Mouse (Mus musculus) midbrain, postnatal 0 days (tissue): ENCODE measurements around the gene Grwd1. TPM values are rescaled to one million over a fixed set of nuclear protein-coding genes. Genes with fewer than 3 reads are reported as not detected.
"Not testable (repeated sequence)": the region's sequence is repeated elsewhere in the genome, so short reads cannot be mapped to it uniquely, and the experiment has no call there.

Experiments
- ATAC-seq: fragments of 200-750 bp; cut with Nextera tagmentation; 2 replicates; pipeline ENCODE4 v1.8.0; 2017; ENCODE audit warnings: moderate number of reproducible peaks, mild to moderate bottlenecking, moderate TSS enrichment, moderate library complexity; ENCODE audit not compliant: low FRiP score
- DNase-seq: peaks from one replicate; pipeline ENCODE4 v3.0.0-alpha.2; 2015; ENCODE audit warnings: low spot score
- H3K27ac ChIP-seq: fragments of 300-500 bp; sonication (generic); 2 replicates; pipeline ENCODE4 v1.5.1; 2014; ENCODE audit warnings: low read depth, mild to moderate bottlenecking, low read length, mixed read lengths
- H3K27me3 ChIP-seq: fragments of 300-500 bp; sonication (generic); 2 replicates; pipeline ENCODE4 v1.6.1; 2014; ENCODE audit warnings: low read length, control low read depth, mixed read lengths; ENCODE audit not compliant: insufficient read depth
- H3K36me3 ChIP-seq: fragments of 300-500 bp; sonication (generic); 2 replicates; pipeline ENCODE4 v1.6.1; 2014; ENCODE audit warnings: low read length, control low read depth, mixed read lengths; ENCODE audit not compliant: insufficient read depth
- H3K4me1 ChIP-seq: fragments of 300-500 bp; sonication (generic); 2 replicates; pipeline ENCODE4 v1.6.1; 2014; ENCODE audit warnings: mild to moderate bottlenecking, control low read depth, antibody characterized with exemption, low read length, mixed read lengths; ENCODE audit not compliant: insufficient read depth
- H3K4me2 ChIP-seq: fragments of 300-500 bp; sonication (generic); 2 replicates; pipeline ENCODE4 v1.6.1; 2014; ENCODE audit warnings: low read depth, mild to moderate bottlenecking, low read length, mixed read lengths; ENCODE audit not compliant: poor library complexity, severe bottlenecking
- H3K4me3 ChIP-seq: fragments of 300-500 bp; sonication (generic); 2 replicates; pipeline ENCODE4 v1.5.1; 2014; ENCODE audit warnings: low read depth, mild to moderate bottlenecking, low read length, moderate library complexity
- H3K9ac ChIP-seq: fragments of 300-500 bp; sonication (generic); replicated peaks from 2 replicates; pipeline ENCODE4 v1.6.1; 2014; ENCODE audit warnings: mild to moderate bottlenecking, low read length, moderate library complexity, mixed read lengths; ENCODE audit not compliant: poor library complexity, severe bottlenecking
- H3K9me3 ChIP-seq: fragments of 300-500 bp; sonication (generic); 2 replicates; pipeline ENCODE4 v1.6.1; 2016; ENCODE audit warnings: low read length, control low read depth
- CTCF ChIP-seq: IDR thresholded peaks from 2 replicates; pipeline ENCODE4 v1.5.1; 2016; ENCODE audit warnings: antibody characterized with exemption, mild to moderate bottlenecking
- WGBS: fragments of 180-500 bp; shearing (Covaris S2); extraction: QIAGEN DNeasy Blood & Tissue Kit; methylation state at CpG from one replicate; pipeline ENCODE4 v1.1.7; 2014; 5-methylcytosine and 5-hydroxymethylcytosine counted together
- polyA plus RNA-seq: library from polyadenylated mRNA; unstranded; fragments of >200 nt; fragmentation: Nextera tagmentation; extraction: Ambion mirVana; gene quantifications from 2 replicates; pipeline ENCODE4 v1.2.1, GENCODE M21; 2015
- total RNA-seq: library from RNA; depleted of rRNA; stranded (reverse); fragments of >200 nt; gene quantifications from 2 replicates; pipeline ENCODE4 v1.2.3, GENCODE M21; 2014; rRNA removed

The Grwd1 gene
- total RNA-seq (31.3 and 34.2 TPM in 2 replicates), polyA plus RNA-seq (48.7 and 52.9 TPM in 2 replicates)

DNA sequence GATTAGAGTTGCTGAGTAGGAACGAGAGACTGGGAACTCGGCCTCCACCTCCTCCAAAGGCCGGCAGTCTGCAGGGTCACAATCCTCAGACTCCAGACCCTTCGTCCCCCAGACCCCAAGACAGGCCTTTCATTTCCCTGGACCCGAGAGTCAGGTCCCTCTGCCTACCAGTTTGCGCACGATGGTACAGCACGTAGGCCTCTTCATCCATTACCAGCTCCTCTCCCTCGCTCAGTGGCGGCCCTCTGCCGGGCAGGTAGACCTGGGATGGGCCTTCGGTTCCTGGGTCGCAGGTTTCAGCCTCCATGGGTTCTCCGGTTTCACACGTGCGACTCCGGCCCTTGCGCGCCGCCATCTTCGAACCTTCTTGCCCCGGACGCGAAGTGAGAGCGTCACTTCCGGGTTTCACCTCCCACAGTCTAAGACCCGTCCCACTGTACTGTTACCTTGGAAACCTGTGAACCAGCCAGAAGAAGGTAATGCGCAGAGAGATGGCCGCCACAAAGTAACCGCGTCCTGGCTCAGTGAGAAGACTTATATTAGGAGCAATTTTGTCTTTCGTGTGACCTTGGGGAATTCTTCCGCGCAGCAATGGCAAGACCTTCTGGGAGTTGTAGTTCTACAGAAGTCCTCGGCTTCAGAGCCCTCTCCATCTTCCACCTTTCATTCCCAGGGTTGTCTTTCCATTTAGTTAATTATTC lies at the start of gene Grwd1:
Grwd1 (minus strand) TSS at position 518 of the 701 bp plus-strand sequence.
- peak; percentile 39 for TF ChIP-seq CTCF
- under 1% methylated on average over 35 of the region's 35 CpGs for WGBS
- peak within 1 kb of the TSS; percentile 58 for H3K9ac ChIP-seq
- peak; percentile 91 for ATAC-seq
- DNase-seq = peak; percentile 95
- no peaks in the 10 kb centered on the region for H3K9me3 ChIP-seq
- H3K4me1 ChIP-seq = peaks cover 3% of the 10 kb centered on the region; the same call in 1 of the 2 replicates
- peak within 1 kb of the TSS; percentile 88 for H3K4me2 ChIP-seq
- H3K27me3 ChIP-seq = peaks cover 25% of the 10 kb centered on the region
- peaks cover 45% of the 10 kb centered on the region for H3K36me3 ChIP-seq
- H3K27ac ChIP-seq = peak within 1 kb of the TSS; percentile 77
- peak within 1 kb of the TSS; percentile 79 for H3K4me3 ChIP-seq

DNA sequence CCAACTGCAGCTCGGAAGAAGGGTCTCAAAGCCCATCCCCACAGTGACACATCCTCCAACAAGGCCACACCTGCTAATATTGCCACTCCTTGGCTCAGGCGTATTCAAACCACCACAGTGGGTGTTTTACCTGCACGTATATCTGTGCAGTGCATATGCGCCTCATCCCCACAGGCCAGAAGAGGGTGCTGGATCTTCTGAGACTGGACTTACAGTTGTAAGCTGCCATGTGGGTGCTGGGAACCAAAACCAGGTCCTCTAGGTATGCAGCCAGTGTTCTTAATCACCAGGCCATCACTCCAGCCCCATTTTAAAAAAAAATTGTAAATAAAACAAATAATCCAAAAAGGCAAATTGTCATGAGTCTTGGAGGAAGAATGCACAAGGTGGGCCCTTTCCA lies 49.8 kb upstream of the Grwd1 start:
- Histone ChIP-seq H3K4me3 (no peak overlapping the region), H3K9ac (no peak overlapping the region), H3K9me3 (no peaks in the 10 kb centered on the region), H3K4me2 (no peak overlapping the region), H3K36me3 (peaks cover 63% of the 10 kb centered on the region), H3K27ac (no peak overlapping the region), H3K4me1 (no peaks in the 10 kb centered on the region), H3K27me3 (no peaks in the 10 kb centered on the region)
- no peak for TF ChIP-seq CTCF
- ATAC-seq (no peak), DNase-seq (no peak)
- WGBS = 97% methylated on average over 4 of the region's 4 CpGs

DNA sequence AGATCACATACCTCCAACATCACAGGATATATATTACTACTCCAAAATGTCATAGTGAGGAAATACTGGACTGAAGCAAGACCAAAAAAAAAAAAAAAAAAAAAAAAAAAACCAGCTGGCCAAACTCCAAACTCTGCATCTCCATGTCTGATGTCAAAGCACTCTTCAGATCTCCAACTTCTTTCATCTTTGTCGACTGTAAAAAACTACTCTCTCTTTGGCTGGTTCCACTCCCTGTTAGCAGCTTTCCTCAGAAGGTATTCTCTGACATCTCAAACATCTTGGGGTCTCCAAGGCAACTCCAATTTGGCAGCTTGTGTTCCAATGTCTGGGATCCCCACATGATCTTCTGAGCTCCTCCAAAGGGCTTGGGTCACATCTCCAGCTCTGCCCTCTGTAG lies 47.5 kb upstream of the Grwd1 start, which contains the start of gene Grin2d:
Grin2d (minus strand) TSS at position 101 of the 400 bp plus-strand sequence.
- DNase-seq, H3K9me3 ChIP-seq, ATAC-seq, H3K9ac ChIP-seq, H3K27ac ChIP-seq, H3K27me3 ChIP-seq, H3K4me3 ChIP-seq, H3K4me1 ChIP-seq, H3K4me2 ChIP-seq: not testable (repeated sequence)
- peaks cover 50% of the 10 kb centered on the region for H3K36me3 ChIP-seq
- WGBS = 91% methylated on average over 1 of the region's 1 CpGs

DNA sequence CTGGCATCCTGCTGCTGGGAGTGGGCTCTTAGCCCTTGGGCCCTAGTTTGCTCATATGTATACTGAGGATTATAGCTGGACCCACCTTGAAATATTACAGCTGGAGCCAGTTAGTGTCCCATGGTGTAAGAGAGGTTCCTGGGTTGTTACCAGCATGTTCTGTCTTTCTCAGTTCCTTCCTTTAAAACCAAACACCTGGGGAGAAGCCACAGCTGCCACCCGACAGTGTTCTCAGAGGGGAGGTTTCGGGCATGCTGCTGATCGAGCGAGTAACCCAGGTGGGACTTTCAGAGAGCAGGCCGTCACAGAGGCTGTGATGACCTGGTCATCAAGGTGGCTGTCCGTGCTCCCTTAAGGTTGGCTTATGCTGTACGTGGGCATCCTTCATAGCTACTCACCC lies 46.2 kb upstream of the Grwd1 start:
- Histone ChIP-seq H3K9me3 (no peaks in the 10 kb centered on the region), H3K4me2 (no peak overlapping the region), H3K27me3 (no peaks in the 10 kb centered on the region), H3K9ac (no peak overlapping the region), H3K4me3 (no peak overlapping the region), H3K4me1 (peaks cover 7% of the 10 kb centered on the region; the same call in 1 of the 2 replicates), H3K27ac (no peak overlapping the region), H3K36me3 (peaks cover 40% of the 10 kb centered on the region)
- WGBS = 95% methylated on average over 7 of the region's 7 CpGs
- no peak for TF ChIP-seq CTCF
- ATAC-seq = no peak
- no peak for DNase-seq

DNA sequence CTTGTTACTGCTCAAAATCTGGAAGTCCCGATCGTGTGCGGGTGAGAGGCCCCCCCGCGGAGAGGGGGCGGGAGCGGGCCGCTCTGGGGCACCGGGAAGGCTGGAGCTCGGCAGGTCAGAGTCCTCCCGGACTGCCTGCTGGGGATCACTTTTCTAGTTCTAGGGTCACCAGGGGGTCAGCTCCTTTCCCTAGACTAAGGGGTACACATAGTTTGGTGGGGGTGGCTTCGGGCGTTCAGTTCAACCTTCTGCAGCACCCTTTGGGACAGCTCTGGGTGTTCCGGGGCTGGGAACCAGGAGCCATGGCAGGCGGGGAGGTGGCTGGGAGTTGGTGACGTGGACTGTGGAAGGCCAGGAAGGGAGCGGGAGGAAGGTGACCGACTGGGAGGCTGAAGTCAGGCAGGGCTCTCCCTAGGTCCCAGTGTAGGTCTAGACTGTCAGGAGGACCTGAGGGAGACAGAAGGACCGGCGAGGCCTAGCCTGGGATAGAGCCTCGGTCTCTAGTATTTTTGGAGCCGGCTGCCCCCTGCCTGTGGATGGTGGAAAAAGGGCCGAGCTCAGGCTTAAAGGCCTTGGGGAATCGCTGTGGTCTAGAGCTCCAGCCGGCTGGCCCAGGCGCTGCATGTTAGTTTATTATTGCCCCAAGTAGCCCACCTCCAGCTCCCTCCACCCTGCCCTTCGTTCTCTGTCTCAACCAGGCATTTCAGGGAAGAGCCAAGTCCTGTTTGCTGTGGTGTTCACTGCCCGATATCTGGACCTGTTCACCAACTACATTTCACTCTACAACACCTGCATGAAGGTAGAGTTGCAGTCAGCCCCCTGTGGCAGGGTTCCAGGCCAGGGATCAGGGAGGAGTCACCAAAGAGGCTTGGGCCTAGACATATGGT lies 42.6 kb upstream of the Grwd1 start:
- Histone ChIP-seq H3K4me1 (peaks cover 10% of the 10 kb centered on the region; the same call in 1 of the 2 replicates), H3K4me2 (peak overlapping the region; percentile 77), H3K36me3 (peaks cover 24% of the 10 kb centered on the region), H3K9me3 (no peaks in the 10 kb centered on the region), H3K9ac (peak overlapping the region; percentile 93), H3K27me3 (no peaks in the 10 kb centered on the region), H3K27ac (peak overlapping the region; percentile 85), H3K4me3 (peak overlapping the region; percentile 78)
- peak; percentile 54 for TF ChIP-seq CTCF
- WGBS = 3% methylated on average over 28 of the region's 28 CpGs
- ATAC-seq = peak; percentile 21; the same call in 1 of the 2 replicates
- DNase-seq = peak; percentile 70
